Mouse (Mus musculus) heart, postnatal 0 days (tissue): ENCODE results near the gene Srpk2.

Experiments used
- CTCF ChIP-seq: IDR thresholded peaks from 2 replicates; pipeline ENCODE4 v1.5.1; 2016; ENCODE audit warnings: antibody characterized with exemption, control low read depth, low read depth
- EP300 ChIP-seq: IDR thresholded peaks from 2 replicates; pipeline ENCODE4 v1.6.1; 2016; ENCODE audit warnings: antibody characterized with exemption, low read depth

- TF ChIP-seq CTCF (no peak), EP300 (no peak)
Observed at GRCm38 (mm10) chr5:23513468-23513867, 170.9 kb downstream of the Srpk2 start.
